Mouse (Mus musculus) lung, adult 18-20 months (tissue): ENCODE measurements around the gene Gng13.
A peak's percentile ranks its signal among the peaks of the same experiment; 100 is the strongest.

ENCODE experiments used
- DNase-seq, 2 experiments: peaks; one replicate each; pipeline ENCODE4 v3.0.0; 2022; ENCODE audit warnings: mixed read lengths in 2 of 2

The Gng13 gene

GRCm38 (mm10) chr17:25716711-25717637, at the start of gene Gng13:
Gene Gng13 (plus strand): TSS chr17:25717171.
- DNase-seq, result no peak

GRCm38 (mm10) chr17:25668481-25669055, 48.4 kb upstream of the Gng13 start:
- DNase-seq, result no peak

GRCm38 (mm10) chr17:25672982-25673381, 44.0 kb upstream of the Gng13 start:
- DNase-seq, result no peak

GRCm38 (mm10) chr17:25677969-25678368, 39.0 kb upstream of the Gng13 start:
- DNase-seq, result no peak

- no peak for DNase-seq
These were observed 37.2 kb upstream of the Gng13 start for GRCm38 (mm10) chr17:25679818-25680217.

GRCm38 (mm10) chr17:25681636-25682035, 35.3 kb upstream of the Gng13 start:
- no peak for DNase-seq

GRCm38 (mm10) chr17:25686323-25686722, 30.6 kb upstream of the Gng13 start:
- no peak for DNase-seq

- no peak for DNase-seq
These were observed 28.0 kb upstream of the Gng13 start for GRCm38 (mm10) chr17:25688922-25689321.

GRCm38 (mm10) chr17:25696263-25696662, 20.7 kb upstream of the Gng13 start:
- no peak for DNase-seq

GRCm38 (mm10) chr17:25698446-25698845, 18.5 kb upstream of the Gng13 start:
- peak; percentile 37 to 59 for DNase-seq

- no peak for DNase-seq
These were observed 16.0 kb upstream of the Gng13 start for GRCm38 (mm10) chr17:25700863-25701496.

- DNase-seq, result no peak
These were observed 7.0 kb upstream of the Gng13 start for GRCm38 (mm10) chr17:25709994-25710393.

- DNase-seq, result no peak
These were observed 5.8 kb upstream of the Gng13 start for GRCm38 (mm10) chr17:25711136-25711535.

GRCm38 (mm10) chr17:25715627-25716026, 1.3 kb upstream of the Gng13 start:
- no peak for DNase-seq

GRCm38 (mm10) chr17:25716130-25716529, 841 bp upstream of the Gng13 start:
- DNase-seq, result no peak

GRCm38 (mm10) chr17:25717691-25718090, 720 bp downstream of the Gng13 start:
- DNase-seq, result no peak

- DNase-seq, result no peak
These were observed 4.5 kb downstream of the Gng13 start for GRCm38 (mm10) chr17:25721476-25721875.

- no peak for DNase-seq
These were observed 6.5 kb downstream of the Gng13 start for GRCm38 (mm10) chr17:25723470-25723869.

- no peak for DNase-seq
These were observed 6.9 kb downstream of the Gng13 start for GRCm38 (mm10) chr17:25723919-25724318.

GRCm38 (mm10) chr17:25725264-25725663, 8.3 kb downstream of the Gng13 start:
- no peak for DNase-seq

GRCm38 (mm10) chr17:25727265-25728008, 10.5 kb downstream of the Gng13 start, which contains the start of the genes Chtf18 and Rpusd1:
Gene Chtf18 (minus strand): TSS chr17:25727419.
Gene Rpusd1 (plus strand): TSS chr17:25727670.
- DNase-seq, result peak; percentile 100

GRCm38 (mm10) chr17:25728009-25728270, 11.0 kb downstream of the Gng13 start:
- DNase-seq, result no peak

- DNase-seq, result peak; percentile 74 to 81
These were observed 15.1 kb downstream of the Gng13 start for GRCm38 (mm10) chr17:25732082-25732481.
